Mouse (Mus musculus) spleen, postnatal 4 days (tissue): ENCODE measurements around the gene Mymx.

ENCODE experiments used
- DNase-seq, 2 experiments: peaks; one replicate each; pipeline ENCODE4 v3.0.0; 2022; ENCODE audit warnings: low spot score in 2 of 2

Mymx gene

DNA sequence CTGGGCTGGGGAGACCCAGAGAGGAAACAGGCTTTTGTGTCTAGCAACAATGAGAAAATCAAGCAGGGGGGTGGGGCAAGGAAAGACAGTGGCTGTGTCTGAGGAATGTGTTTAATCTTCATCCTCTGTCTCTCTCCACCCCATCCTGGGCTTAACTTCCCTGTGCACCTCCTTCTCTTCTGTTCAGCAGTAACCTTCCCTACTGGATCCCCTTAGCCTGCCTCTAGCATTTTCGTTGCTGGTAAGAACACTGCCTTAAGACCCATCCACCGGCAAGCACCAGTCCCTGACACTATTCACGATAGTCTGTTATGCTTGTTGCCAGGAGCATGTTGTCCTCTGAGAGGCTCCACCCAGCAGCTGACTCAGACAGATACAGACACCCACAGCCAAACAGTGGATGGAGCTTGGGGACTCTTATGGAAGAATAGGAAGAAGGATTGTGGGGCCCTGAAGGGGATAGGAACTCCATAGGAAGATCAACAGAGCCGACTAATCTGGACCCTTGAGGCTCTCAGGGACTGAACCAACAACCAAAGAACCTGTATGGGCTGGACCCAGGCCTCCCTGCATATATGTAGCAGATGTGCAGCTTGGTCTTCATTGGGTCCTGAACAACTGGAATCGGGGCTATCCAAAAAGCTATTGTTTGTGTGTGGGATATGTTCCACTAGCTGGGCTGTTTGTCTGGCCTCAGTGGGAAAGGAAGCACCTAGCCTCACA, 8.4 kb upstream of the Mymx start:
- peak in 1 of 2 experiments; percentile 12 for DNase-seq

DNA sequence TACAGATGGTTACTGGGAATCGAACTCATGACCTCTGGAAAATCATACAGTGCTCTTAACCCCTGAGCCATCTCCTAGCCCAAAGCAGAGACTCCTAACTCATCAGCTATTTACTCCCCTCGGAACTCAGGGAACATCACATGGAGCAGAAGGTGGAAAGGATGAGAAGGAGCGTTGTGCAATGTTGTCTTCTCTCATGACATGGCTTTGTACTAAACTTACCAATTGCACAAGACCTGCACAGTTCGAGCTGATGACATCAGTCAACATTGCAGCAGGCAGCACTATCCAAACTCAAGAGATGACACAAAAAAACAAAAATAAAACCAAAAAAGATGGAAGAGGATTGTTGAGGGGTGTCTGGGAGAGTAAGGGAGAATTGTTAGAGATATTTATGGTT, 6.5 kb upstream of the Mymx start:
- no peak for DNase-seq

DNA sequence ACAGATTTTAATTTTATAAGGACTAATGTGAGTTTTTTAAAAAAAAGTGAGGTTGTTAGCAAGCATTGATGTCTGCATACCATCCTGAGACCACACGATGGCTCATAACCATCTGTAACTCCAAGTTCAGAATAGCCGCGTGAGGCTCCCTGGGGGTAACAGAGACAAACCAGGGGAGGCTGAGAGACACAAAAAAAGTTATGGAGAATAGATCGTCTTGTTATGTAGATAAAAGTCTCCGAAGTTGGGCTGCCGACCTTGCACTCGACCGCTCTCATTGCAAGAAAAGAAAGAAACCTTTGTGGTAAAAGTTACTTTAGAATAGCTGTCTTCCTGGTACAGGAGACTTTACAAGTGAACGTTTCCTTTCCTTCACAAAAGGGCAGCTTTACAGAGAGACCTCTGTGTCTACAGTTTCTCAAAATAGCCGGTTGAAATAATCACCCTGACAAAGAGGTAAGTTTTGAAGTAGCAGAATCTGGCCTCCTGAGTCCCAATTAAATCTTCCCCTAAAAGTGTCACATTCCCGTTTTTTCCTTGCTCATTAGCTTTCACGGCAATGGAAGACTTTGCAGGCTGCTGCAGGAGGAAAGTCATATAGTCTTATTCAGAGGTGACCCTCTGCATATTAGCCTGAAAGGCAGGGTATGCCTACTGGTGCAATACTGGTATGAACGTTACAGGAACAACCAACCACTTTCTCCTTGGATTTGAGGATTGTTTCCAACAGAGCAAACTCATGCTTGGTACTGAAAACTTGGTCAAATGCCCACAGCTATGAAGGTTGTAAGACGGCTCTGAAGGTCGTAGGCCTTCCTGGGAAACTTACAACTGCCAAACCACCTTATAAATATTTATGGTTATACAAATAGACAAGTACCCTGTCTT, 5.3 kb upstream of the Mymx start:
- no peak for DNase-seq

DNA sequence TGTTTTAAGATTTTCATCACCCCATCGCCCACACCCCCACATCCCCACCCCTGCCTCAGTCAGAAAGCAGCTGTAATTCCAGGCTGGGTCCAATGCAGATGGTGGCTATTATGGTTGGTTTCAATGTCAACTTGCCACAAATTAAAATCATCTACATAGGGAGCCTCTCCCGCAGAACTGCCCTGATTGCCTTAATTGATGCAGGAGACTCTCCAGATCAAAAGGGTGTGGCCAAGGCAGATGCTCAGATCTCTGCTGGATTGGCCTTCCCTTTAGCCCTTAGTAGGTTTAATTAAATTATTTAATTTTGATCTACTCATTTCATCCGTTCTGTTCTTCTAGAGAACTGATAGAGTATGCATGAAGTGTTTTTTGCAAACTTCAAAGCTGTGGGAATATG, 1.1 kb upstream of the Mymx start:
- DNase-seq: no peak

DNA sequence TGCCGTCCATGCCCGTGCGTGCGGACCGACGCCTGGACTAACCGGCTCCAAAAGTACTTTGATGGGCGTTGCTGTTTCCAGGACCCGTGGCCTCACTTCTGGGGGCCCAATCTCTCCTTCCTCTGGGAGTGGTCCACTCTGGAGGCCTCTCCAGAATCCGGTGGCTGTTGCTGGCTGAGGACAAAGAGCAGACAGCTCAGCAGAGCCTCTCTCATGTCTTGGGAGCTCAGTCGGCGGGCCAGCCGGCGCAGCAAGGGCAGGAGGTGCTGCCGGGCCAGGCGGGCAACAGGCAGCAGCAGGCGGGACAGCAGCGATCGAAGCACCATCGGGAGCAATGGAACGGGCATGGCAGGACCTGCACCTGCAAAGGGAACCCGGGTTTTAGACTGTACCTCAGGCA, 577 bp downstream of the Mymx start:
- peak; percentile 13 to 61 for DNase-seq

DNA sequence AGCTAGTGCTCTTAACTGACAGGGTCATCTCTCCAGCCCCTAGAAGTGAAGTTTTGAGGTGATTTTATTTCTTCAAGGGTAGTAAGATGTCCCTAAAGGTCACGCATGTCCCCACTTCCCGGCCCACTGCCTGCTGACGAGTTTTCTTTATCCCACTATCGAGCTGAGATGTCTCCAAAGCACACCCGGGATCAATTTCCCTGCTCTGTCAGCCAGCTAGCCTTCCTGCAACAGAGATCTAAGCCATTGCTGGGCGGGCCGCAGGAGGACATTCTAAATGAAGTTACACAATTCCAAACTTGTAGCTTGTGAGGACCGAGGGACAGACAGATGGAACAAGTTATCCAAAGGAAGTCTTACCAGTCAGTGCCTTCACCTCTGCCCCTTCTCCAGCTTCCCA, 1.6 kb downstream of the Mymx start:
- no peak for DNase-seq

DNA sequence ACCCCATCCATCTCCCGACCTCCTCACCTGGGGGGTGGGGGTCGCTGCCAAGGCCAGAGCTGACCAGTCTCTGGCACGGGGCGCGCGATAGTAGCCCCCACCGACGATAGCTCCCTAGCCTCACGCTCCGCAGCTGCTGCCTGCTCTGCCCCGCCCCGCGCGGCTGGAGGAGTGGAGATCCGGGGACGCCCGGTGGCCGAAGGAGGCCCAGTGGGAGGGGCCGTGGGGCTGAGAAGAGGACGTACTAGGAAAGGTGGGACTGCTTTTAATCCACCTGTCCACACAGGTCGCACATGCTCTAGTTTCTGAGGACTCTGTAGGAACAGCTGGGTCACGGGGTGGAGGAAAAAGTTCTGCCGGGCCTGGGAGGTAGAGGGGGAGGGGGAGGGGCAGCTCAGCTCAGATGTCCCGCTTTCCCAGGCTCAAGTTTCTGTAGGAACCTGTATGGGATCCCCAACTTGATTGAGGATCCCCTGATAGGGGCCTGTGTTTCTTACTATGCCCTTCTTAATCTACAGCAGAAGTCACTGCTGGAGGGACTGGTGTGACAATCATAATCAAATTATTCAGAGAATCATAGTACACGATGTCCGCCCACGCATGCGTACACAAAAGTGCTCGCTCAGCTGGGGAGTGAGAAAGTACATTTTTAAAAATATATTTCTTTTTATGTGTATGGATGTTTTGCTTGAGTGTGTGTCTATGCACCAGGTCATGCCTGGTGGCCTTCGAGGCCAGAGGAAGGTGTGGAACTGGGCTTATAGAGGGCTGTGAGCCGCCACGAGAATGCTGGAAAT, 2.3 kb downstream of the Mymx start, which contains the start of gene Slc29a1:
Gene Slc29a1, minus strand, starts transcription at position 161 of the 797 bp plus-strand sequence.
- DNase-seq: peak in 1 of 2 experiments; percentile 76

DNA sequence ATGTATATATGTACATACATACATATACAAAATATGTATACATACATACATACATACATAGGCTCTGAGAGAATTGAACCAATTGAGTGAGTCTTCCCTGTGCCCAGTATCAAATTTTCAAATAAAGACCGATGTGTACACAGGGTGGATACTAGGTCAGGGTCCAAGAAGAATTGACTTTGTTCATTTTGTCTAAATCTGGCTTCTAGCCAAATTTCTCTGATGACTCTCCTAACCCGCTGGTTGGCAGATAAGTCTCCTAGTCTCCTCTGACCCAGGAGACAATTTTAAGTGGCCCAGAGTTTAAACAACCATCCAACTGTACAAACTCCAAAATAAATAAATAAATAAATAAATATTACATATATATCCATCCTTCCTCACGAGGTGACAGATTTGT, 3.0 kb downstream of the Mymx start:
- no peak for DNase-seq

DNA sequence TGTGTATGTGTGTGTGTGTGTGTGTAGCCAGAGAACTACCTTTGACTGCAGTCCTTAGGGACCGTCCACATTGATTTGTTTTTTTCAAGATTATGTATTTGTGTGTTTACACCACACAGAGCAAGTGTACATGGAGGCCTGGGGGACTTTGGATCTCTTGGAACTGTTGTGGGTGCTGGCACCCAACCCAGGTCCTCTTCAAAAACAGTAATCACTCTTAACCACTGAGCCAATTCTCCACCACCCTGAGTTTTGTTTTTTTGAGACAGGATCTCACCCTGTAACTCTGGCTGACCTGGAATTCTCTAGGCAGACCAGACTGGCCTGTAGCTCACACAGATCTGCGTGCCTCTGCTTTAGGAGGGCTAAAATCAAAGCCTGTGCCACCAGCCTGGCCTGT, 3.5 kb downstream of the Mymx start:
- DNase-seq: no peak

DNA sequence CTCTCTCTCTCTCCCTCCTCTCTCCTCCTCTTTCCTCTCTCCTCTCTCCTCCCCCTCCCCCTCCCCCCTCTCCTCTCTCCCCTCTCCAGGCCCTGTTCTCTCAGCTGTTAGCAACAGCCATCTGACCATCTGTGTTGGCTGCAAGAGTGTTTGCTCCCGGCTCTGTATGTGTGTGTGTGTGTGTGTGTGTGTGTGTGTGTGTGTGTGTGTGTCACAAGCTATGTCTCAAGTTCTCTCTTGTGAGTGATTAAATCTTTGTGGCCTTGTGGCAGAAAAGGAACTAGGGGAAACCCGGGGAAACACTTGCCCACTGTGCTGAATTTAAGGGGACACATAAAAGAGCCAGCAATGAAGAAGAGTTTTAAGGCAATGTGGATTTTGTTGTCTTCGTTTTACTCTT, 4.1 kb downstream of the Mymx start:
- no peak for DNase-seq

DNA sequence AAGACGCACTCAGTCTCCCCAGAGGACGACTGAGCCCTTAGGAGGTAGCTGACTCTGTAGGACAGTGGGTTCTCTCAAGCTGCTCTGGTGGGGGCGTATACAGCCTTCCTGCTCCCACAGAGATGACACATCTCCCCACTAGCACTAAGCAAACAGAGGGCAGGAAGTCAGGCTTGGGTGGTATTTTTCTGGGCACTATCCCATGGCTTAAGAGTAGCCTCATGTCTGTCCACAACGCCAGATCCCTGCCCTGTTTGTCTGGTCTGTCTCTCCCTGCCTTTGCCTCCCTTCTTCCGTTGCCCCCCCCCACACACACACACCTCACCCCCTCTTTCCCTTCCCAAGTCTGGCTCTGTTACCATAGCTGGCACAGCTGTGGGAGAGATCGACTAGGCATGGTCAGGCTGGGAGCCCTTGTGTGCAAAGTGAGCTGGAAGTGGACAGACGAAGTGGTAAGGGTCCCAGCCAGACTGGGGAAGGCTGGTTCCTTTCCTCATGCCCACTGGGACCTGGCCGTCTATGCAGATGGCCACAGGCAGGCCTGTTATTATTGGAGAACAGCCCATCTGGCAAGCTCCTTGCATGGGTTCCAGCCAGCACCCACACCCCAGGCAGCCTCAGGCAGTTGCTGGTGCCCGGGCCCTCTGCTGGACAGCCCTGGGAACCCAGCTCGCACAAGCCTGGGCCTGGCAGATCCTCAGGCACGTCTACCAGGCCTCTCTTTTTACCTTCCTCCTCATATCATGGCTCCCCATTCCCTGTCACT, 5.1 kb downstream of the Mymx start:
- DNase-seq: peak; percentile 81 to 91

DNA sequence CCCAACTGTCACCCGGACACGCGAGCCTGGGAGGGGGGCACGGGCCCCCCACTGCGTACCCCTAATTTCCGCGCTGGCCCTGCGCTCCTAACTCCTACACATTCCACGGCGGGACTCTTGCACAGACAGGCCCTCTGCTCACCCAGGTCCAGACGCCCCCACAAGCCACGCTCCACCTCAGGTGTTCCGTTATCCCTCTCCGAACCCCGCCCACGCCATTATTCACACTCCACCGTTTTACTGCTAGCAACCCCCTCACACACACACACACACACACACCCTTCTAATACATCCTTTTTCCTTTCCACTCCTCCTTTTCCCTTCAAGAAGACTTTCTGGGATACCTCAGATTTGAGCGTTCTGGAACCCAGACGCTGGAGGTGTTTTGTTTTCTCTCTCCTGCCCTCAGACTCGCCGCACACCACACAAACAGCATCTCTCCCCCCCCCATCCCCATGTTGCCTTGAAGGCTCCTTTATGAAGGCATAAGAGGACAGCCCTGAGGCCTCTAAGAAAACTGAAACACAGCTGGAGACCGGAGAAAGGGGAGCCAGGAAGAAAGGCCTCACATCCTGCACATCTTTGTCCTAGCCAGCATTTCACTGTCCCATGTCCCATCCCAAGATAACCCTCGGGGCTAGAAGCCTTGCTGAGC, 6.0 kb downstream of the Mymx start:
- no peak for DNase-seq

DNA sequence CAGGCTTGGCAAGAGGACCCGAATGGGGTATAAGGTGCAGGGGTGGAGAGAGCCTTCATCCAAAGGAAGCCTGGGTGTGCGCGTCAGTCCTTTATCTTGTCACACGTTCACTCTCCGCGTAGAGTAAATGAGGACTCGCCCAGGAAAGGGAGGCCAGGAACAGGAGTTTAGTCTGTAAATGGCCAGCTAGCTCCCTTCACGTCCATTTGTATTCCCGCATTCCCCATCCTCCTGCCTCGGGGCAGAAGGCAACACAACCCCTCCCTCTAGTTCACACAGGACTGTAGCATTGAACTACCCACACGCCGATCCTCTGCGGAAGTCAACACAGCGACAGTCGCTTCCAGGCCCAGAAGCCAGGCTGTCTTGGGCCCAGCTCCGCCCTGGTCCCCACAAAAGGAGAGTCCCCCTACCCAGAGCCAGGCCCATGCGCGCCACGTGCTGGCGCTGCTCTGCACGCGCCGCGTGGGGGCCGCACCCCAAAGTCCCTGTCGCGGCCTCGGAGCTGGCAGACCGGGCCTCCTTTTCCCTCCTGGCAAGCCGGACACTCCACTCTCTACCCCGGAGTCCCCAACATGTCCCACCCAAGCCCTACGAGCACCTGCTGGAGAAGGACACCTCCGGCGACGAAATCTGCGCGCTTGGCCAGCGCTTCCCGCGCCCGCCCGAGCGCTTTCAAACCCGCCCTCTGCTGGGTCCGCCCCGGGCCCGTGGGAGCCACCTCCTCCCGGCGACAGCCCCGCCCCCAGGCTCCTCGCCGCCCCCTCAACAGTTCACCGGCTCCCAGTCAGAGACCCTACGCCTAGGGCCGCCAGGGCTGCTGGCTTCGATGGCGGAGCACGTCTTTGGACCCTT, 6.8 kb downstream of the Mymx start:
- peak; percentile 85 to 91 for DNase-seq

DNA sequence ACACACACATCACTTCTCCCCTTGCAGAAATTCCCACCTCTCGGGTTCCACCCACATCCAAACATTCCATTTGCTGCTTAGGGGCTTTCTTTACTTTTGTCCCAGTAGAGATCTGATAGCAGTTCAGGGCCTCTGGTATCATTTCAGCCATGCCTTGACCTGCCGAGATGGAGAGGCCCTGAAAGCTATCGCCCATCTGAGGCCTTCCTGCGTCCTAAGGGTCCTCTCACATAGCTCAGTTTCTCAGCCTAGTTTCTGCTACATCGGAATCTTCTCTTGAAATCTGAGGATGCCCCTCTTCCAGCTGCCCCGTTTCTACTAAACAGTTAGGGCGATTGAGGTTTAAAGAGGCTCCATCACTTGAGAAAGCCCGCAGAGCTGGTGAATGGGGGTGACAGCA, 7.7 kb downstream of the Mymx start:
- peak in 1 of 2 experiments; percentile 60 for DNase-seq

DNA sequence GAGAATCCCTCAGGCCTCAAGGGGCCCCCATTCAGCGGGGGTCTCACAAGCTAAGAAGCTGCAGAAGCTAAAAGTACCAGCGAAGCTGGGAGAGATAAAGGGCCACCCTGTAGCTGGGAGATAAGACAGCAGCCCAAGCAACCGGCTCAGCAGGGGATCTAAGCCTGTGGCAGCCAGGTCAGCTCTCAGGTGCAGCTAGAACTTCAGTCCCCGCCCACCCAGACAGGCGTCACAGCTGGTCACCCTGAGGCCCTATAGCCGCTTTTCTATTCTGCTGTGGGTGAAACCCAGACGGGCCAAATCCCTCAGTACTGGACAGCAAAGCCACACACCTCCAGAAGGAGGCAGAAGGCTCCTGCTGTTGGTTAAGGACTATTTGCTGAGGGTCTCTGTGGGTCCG, 8.4 kb downstream of the Mymx start:
- peak; percentile 76 to 83 for DNase-seq

DNA sequence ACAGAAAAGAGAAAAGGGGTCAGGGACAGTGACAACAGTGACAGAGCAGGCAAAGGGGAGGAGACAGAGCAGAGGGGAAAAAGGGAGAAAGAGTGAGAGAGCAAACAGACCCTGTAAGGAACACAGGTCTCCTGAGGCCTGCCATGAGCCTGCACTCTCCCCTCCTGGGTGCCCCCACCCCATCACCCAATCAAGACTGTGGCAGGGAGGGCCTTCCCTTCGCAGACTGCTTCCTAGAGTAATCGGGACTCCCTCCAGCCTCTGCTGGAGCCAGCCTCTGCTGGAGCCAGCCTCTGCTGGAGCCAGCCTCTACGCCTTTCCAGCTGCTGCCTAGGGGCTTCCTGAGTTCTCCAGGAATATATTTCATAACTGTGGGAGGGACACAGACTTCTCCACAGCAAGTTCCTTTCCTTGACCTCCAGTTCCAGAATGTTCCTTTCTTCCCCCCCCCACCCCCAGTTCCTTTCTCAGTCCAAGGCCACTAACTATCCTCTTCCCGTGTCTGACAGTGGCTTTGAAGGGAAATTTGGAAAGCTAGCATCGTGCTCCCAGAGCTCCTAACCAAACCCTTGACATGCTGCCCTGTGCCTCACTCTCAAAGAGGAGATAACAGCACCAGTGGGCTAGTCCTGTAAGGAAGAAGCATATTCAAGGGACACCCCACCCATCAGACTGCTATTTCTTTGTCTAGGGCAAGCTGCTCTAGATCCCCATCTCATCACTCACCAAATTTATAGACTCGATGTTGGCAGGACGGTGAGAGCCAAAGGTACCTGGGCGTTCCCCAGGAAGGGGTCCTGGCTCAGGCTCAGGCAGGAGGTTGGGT, 9.1 kb downstream of the Mymx start:
- peak in 1 of 2 experiments; percentile 67 for DNase-seq

DNA sequence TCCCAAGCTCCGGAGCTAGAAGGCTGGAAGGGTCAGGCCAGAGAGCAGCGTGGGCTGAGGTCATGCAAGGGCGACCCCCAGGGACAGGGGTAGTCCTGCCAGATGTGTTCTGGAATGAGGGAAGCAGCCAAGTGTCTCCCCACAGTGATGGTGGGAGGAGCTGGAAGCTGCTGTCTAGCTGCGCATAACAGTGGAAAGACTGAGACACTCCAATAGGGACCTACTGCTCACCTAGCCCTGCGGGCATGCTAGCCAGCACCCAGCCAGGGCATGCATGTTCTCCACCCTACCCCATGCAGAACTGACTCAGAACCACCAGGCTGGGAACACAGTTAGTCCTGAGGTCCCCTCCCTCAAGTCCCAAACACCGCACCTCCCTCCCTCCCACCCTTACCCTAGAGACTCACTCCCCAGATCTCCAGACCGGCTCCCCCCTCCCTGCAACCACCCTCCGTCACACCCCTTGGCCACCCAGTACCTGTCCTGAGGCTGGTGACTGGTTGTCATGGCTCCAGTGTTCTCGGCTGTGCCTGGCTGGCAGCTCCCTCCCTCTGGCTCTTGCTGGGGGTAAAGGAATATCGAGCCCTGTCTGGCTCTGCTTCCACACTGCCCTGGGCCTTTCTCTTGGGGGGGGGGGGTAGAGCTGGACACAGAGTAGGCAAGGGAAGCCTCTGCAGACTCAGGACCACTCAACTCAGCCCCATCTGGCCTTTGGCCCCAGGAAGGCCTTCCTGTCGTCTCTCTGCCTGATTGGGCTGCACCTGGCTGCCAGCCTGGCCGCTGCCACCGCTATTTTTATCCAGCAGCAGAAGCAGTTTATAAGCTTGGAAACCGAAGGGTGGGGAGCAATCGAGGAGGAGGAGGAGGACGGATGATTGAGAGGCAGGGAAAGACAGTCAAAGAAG, 9.9 kb downstream of the Mymx start:
- peak in 1 of 2 experiments; percentile 62 for DNase-seq

DNA sequence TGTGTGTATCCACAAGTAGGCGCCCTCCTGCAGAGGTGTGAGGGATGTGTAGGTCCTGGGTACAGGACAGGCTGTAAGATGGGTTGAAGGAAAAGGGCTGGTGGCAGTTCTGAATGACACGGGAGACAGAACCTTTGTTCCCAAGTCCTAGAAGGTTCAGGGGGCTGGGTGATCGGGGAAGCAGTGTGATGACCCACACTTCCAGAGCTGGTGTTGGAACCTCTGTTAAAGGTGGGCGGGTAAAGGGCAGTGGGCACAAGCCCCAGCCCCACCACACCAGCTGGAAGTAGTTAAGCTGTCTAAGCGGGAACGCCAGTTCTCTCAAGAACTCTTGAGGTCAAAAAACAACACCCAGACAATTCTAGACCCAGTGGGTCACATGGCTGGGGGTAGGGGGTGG, 11.5 kb downstream of the Mymx start:
- no peak for DNase-seq
